Mouse (Mus musculus) left cerebral cortex, adult 9 months (tissue): ENCODE results near the gene Adgrd1.
"Not testable (repeated sequence)": the region's sequence is repeated elsewhere in the genome, so short reads cannot be mapped to it uniquely, and the experiment has no call there.

Experiments used
- DNase-seq, 2 experiments: peaks; one replicate each; pipeline ENCODE4 v3.0.0; 2022; ENCODE audit warnings: low spot score in 2 of 2

The Adgrd1 gene

GRCm38 (mm10) chr5:129093158-129093557 is 3.4 kb upstream of the Adgrd1 start:
- DNase-seq: no peak

GRCm38 (mm10) chr5:129094236-129094635 is 2.3 kb upstream of the Adgrd1 start:
- no peak for DNase-seq

GRCm38 (mm10) chr5:129104043-129104442 is 7.5 kb downstream of the Adgrd1 start:
- DNase-seq: no peak

- DNase-seq: no peak
Measured at GRCm38 (mm10) chr5:129111729-129112128, 15.2 kb downstream of the Adgrd1 start.

GRCm38 (mm10) chr5:129113741-129114476 is 17.4 kb downstream of the Adgrd1 start:
- peak; percentile 80 to 83 for DNase-seq

GRCm38 (mm10) chr5:129116299-129116698 is 19.7 kb downstream of the Adgrd1 start:
- no peak for DNase-seq

GRCm38 (mm10) chr5:129117593-129118113 is 21.1 kb downstream of the Adgrd1 start:
- DNase-seq: no peak

GRCm38 (mm10) chr5:129118523-129118922 is 22.0 kb downstream of the Adgrd1 start:
- DNase-seq: no peak

GRCm38 (mm10) chr5:129119146-129119545 is 22.6 kb downstream of the Adgrd1 start:
- DNase-seq: no peak

- peak in 1 of 2 experiments; percentile 61 for DNase-seq
Measured at GRCm38 (mm10) chr5:129121654-129122285, 25.2 kb downstream of the Adgrd1 start.

GRCm38 (mm10) chr5:129122491-129122890 is 25.9 kb downstream of the Adgrd1 start:
- no peak for DNase-seq

- DNase-seq: no peak
Measured at GRCm38 (mm10) chr5:129124070-129124828, 27.7 kb downstream of the Adgrd1 start.

- not testable (repeated sequence) for DNase-seq
Measured at GRCm38 (mm10) chr5:129128310-129128709, 31.8 kb downstream of the Adgrd1 start.

GRCm38 (mm10) chr5:129130301-129130700 is 33.8 kb downstream of the Adgrd1 start:
- no peak for DNase-seq

- DNase-seq: peak in 1 of 2 experiments; percentile 61
Measured at GRCm38 (mm10) chr5:129137405-129137804, 40.9 kb downstream of the Adgrd1 start.

GRCm38 (mm10) chr5:129138576-129138975 is 42.0 kb downstream of the Adgrd1 start:
- DNase-seq: peak in 1 of 2 experiments; percentile 70

GRCm38 (mm10) chr5:129142801-129143200 is 46.3 kb downstream of the Adgrd1 start:
- no peak for DNase-seq

GRCm38 (mm10) chr5:129145307-129145935 is 48.9 kb downstream of the Adgrd1 start:
- no peak for DNase-seq

- DNase-seq: peak in 1 of 2 experiments; percentile 42
Measured at GRCm38 (mm10) chr5:129146892-129147509, 50.5 kb downstream of the Adgrd1 start.

- no peak for DNase-seq
Measured at GRCm38 (mm10) chr5:129148485-129148884, 51.9 kb downstream of the Adgrd1 start.
